Mouse (Mus musculus): ENCODE measurements around the gene Acta2. TPM values are rescaled to one million over a fixed set of nuclear protein-coding genes. Genes with fewer than 3 reads are reported as not detected.

The Acta2 gene
- polyA plus RNA-seq, 1 experiment from 2014 or later: 1,651 TPM

DNA sequence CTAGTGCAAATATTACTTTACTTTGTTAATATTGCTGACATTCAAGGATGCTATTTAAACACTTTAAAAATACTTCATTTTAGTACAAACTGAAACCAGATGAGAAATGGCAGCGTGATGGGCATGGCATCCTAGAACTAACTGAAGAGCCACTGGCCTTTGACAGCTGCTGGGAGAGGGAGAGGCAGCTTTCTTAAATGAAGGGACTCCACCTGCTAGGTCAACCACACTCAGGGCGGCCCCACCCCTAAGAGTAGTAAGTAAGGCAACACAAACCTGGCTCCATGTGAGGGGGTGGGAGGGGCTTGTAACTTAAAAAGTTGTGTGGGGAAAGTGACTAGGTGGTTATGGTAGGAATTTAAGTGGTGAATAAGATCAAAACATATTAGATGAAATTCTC, 52.7 kb downstream of the Acta2 start:
- Histone ChIP-seq H3K9ac (ENCODE audit: low read depth, low read length) (no peak overlapping the region), H3K4me3 (ENCODE audit: low read depth, low read length) (no peak overlapping the region), H3K4me1 (replicated peaks; ENCODE audit: control insufficient read depth, insufficient read depth, low read length) (no peaks in the 10 kb centered on the region), H3K36me3 (ENCODE audit: control insufficient read depth, insufficient read depth) (no peaks in the 10 kb centered on the region), H3K4me2 (replicated peaks; ENCODE audit: low read depth) (no peak overlapping the region), H3K9me3 (ENCODE audit: control insufficient read depth) (no peaks in the 10 kb centered on the region), H3K27ac (ENCODE audit: low read depth, low read length) (no peak overlapping the region), H3K27me3 (replicated peaks; ENCODE audit: control insufficient read depth, insufficient read depth, low read length) (no peaks in the 10 kb centered on the region)
- 77% methylated on average over 2 of the region's 2 CpGs for WGBS
- TF ChIP-seq CTCF (IDR thresholded peaks at IDR 0.05; ENCODE audit: low read depth): no peak
- ATAC-seq: no peak

DNA sequence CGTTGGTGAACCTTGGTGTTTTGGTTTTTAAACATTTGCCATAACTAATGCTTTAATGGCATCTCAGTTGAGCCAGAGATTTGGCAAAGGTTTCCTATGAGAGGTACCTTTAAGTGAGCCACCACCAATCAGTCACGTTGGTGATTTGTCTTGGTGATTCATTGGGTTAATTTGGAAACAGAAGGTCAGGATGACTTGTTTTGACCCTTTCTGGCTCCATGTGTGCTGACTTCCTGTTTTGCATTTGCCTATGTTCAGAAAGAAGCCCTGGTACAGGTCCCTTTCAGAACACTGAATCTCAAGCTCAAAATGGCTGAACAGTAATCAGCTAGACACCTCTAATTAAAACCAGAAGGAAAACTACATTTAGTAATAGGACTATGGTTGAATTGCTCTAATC, 55.9 kb downstream of the Acta2 start:
- no peak overlapping the region for H3K4me3 ChIP-seq (ENCODE audit: low read depth, low read length)
- TF ChIP-seq CTCF (IDR thresholded peaks at IDR 0.05; ENCODE audit: low read depth): no peak
- ATAC-seq: no peak
- no peaks in the 10 kb centered on the region for H3K36me3 ChIP-seq (ENCODE audit: control insufficient read depth, insufficient read depth)
- H3K4me2 ChIP-seq (replicated peaks; ENCODE audit: low read depth): no peak overlapping the region
- H3K9ac ChIP-seq (ENCODE audit: low read depth, low read length): no peak overlapping the region
- WGBS: 55% methylated on average over 2 of the region's 2 CpGs
- H3K27me3 ChIP-seq (replicated peaks; ENCODE audit: control insufficient read depth, insufficient read depth, low read length): no peaks in the 10 kb centered on the region
- H3K9me3 ChIP-seq (ENCODE audit: control insufficient read depth): no peaks in the 10 kb centered on the region
- H3K27ac ChIP-seq (ENCODE audit: low read depth, low read length): no peak overlapping the region
- no peaks in the 10 kb centered on the region for H3K4me1 ChIP-seq (replicated peaks; ENCODE audit: control insufficient read depth, insufficient read depth, low read length)

DNA sequence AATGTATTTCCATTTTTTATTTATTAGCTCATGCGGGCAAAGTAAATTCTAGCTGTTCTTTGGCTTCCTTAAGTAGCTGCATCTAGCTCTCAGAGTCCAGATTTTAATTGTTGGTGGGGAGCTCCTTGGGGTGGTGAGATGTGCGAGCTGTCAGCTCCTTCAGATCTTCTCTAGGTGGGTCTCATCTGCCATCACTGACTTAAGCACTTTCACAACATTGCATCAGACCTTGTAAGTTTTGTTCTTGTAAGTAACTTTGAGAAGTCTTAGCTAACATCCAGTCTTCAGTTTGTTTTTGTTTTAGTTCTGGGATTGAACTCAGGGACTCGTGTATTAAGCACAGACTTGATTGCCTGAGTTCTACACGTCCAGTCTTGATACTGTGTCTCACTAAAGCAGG, 56.5 kb downstream of the Acta2 start:
- Histone ChIP-seq H3K9me3 (ENCODE audit: control insufficient read depth) (no peaks in the 10 kb centered on the region), H3K4me1 (replicated peaks; ENCODE audit: control insufficient read depth, insufficient read depth, low read length) (no peaks in the 10 kb centered on the region), H3K4me3 (ENCODE audit: low read depth, low read length) (no peak overlapping the region), H3K36me3 (ENCODE audit: control insufficient read depth, insufficient read depth) (no peaks in the 10 kb centered on the region), H3K9ac (ENCODE audit: low read depth, low read length) (no peak overlapping the region), H3K4me2 (replicated peaks; ENCODE audit: low read depth) (no peak overlapping the region), H3K27me3 (replicated peaks; ENCODE audit: control insufficient read depth, insufficient read depth, low read length) (no peaks in the 10 kb centered on the region), H3K27ac (ENCODE audit: low read depth, low read length) (no peak overlapping the region)
- 82% methylated on average over 4 of the region's 4 CpGs for WGBS
- TF ChIP-seq CTCF (IDR thresholded peaks at IDR 0.05; ENCODE audit: low read depth): no peak
- ATAC-seq: no peak

DNA sequence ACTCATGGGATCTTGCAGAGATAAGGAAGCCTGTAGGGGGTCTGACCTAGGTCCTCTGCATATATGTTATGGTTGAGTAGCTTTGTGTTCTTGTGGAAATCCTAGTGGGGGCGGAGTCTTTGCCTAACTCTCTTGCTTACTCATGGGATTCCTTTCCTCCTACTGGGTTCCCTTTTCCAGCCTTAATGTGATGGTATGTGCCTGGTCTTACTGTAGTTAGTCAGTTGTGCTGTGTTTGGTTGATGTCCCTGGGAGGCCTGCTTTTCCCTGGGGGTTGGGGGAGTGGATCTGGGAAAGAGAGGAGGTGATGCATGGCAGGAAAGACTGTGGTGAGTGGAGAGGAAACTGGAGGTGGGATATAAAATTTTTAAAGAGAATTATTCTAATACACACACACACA, 57.3 kb downstream of the Acta2 start:
- Histone ChIP-seq H3K36me3 (ENCODE audit: control insufficient read depth, insufficient read depth) (no peaks in the 10 kb centered on the region), H3K9ac (ENCODE audit: low read depth, low read length) (no peak overlapping the region), H3K27ac (ENCODE audit: low read depth, low read length) (no peak overlapping the region), H3K9me3 (ENCODE audit: control insufficient read depth) (no peaks in the 10 kb centered on the region), H3K27me3 (replicated peaks; ENCODE audit: control insufficient read depth, insufficient read depth, low read length) (no peaks in the 10 kb centered on the region), H3K4me1 (replicated peaks; ENCODE audit: control insufficient read depth, insufficient read depth, low read length) (no peaks in the 10 kb centered on the region), H3K4me2 (replicated peaks; ENCODE audit: low read depth) (no peak overlapping the region), H3K4me3 (ENCODE audit: low read depth, low read length) (no peak overlapping the region)
- no peak for TF ChIP-seq CTCF (IDR thresholded peaks at IDR 0.05; ENCODE audit: low read depth)
- no peak for ATAC-seq
- 95% methylated on average over 1 of the region's 1 CpGs for WGBS

DNA sequence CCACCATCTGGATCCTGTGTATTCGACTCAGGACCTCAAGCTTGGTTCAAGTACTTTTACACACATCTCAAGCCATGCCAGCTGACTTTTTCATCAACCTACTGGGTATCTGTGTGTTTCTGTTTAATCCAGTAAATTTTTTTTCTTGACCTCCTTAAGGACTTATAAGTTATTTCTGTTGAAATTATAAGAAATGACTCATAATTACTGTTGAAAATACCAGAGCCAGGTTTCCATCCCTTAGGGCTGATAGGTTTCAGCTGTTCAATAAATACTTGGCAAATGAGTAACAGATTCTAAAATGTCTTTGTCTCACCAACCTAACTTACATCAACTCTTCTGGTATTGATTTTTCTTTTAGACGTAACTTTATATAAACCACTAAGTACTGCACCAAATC, 60.4 kb downstream of the Acta2 start:
- Histone ChIP-seq H3K9me3 (ENCODE audit: control insufficient read depth) (no peaks in the 10 kb centered on the region), H3K4me1 (replicated peaks; ENCODE audit: control insufficient read depth, insufficient read depth, low read length) (no peaks in the 10 kb centered on the region), H3K27ac (ENCODE audit: low read depth, low read length) (no peak overlapping the region), H3K4me3 (ENCODE audit: low read depth, low read length) (no peak overlapping the region), H3K4me2 (replicated peaks; ENCODE audit: low read depth) (no peak overlapping the region), H3K9ac (ENCODE audit: low read depth, low read length) (no peak overlapping the region), H3K36me3 (ENCODE audit: control insufficient read depth, insufficient read depth) (no peaks in the 10 kb centered on the region), H3K27me3 (replicated peaks; ENCODE audit: control insufficient read depth, insufficient read depth, low read length) (no peaks in the 10 kb centered on the region)
- TF ChIP-seq CTCF (IDR thresholded peaks at IDR 0.05; ENCODE audit: low read depth): no peak
- no peak for ATAC-seq
- whole genome bisulfite sequencing: 43% methylated on average over 2 of the region's 2 CpGs

DNA sequence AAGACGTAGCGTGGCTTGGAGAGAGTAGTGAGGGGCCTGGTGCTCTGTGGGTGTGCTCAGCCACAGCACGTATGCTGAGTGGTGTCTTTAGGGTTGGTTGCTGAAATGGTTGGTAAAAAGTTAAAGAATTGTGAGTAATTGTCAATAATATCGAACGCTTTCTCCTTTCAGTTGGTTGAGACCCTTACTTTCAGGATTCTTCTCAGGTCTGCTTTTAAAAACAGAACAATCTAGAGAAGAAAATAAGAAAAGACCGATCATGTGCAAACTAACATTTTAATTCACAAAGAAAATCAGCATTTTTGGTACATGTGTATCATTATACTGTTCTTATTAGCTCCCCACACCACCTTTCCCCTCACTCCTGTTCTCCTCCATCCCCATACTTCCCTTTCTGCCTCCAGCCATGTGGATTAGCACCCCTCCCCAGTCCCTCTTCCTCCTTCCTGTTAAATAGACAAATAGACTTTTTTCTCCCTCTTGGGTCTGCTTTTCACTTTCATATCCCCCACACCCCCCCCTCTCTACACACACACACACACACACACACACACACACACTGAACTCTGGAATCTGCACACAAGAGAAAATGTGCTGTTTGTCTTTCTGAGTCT, 61.2 kb downstream of the Acta2 start:
- TF ChIP-seq CTCF (IDR thresholded peaks at IDR 0.05; ENCODE audit: low read depth): no peak
- Histone ChIP-seq H3K27ac (ENCODE audit: low read depth, low read length) (no peak overlapping the region), H3K36me3 (ENCODE audit: control insufficient read depth, insufficient read depth) (no peaks in the 10 kb centered on the region), H3K4me2 (replicated peaks; ENCODE audit: low read depth) (peak overlapping the region; percentile 87), H3K4me1 (replicated peaks; ENCODE audit: control insufficient read depth, insufficient read depth, low read length) (no peaks in the 10 kb centered on the region), H3K9ac (ENCODE audit: low read depth, low read length) (no peak overlapping the region), H3K27me3 (replicated peaks; ENCODE audit: control insufficient read depth, insufficient read depth, low read length) (no peaks in the 10 kb centered on the region), H3K4me3 (ENCODE audit: low read depth, low read length) (peak overlapping the region; percentile 75; the same call in 1 of the 2 replicates), H3K9me3 (ENCODE audit: control insufficient read depth) (no peaks in the 10 kb centered on the region)
- WGBS: 79% methylated on average over 6 of the region's 6 CpGs
- no peak for ATAC-seq

DNA sequence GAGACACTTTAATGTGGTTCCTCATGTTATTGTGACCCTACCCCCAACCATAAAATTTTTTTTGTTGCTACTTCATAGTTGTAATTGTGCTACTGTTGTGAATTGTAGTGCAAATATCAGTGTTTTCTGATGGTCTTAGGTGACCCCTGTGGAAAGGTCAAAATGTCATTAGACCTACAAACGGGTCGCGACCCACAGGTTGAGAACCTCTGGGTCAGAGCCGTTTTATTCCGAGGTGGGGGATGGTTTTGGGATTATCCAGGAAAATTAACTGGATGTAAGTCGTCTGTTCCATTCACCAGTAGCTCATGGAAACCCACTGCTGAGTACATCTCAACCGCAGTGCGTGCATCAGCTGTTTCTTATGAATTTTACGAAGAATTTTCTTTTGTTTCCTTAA, 61.7 kb downstream of the Acta2 start:
- no peak for TF ChIP-seq CTCF (IDR thresholded peaks at IDR 0.05; ENCODE audit: low read depth)
- H3K4me2 ChIP-seq (replicated peaks; ENCODE audit: low read depth): peak overlapping the region; percentile 87
- H3K36me3 ChIP-seq (ENCODE audit: control insufficient read depth, insufficient read depth): no peaks in the 10 kb centered on the region
- ATAC-seq: no peak
- peak overlapping the region; percentile 75 for H3K4me3 ChIP-seq (ENCODE audit: low read depth, low read length)
- no peaks in the 10 kb centered on the region for H3K27me3 ChIP-seq (replicated peaks; ENCODE audit: control insufficient read depth, insufficient read depth, low read length)
- H3K4me1 ChIP-seq (replicated peaks; ENCODE audit: control insufficient read depth, insufficient read depth, low read length): no peaks in the 10 kb centered on the region
- H3K9me3 ChIP-seq (ENCODE audit: control insufficient read depth): no peaks in the 10 kb centered on the region
- H3K27ac ChIP-seq (ENCODE audit: low read depth, low read length): no peak overlapping the region
- peak overlapping the region; percentile 77 for H3K9ac ChIP-seq (ENCODE audit: low read depth, low read length)
- 54% methylated on average over 9 of the region's 9 CpGs for WGBS

All from intestine, postnatal 0 days (tissue).